Mouse (Mus musculus) cerebral cortex, adult 2 months (tissue): Measurements from ENCODE around the gene Gm20388.

ENCODE experiments used
- WGBS: fragments of 180-500 bp; shearing (Covaris S2); methylation state at CpG from one replicate; pipeline ENCODE4 v1.1.7; 2018; 5-methylcytosine and 5-hydroxymethylcytosine counted together

Gene Gm20388

DNA sequence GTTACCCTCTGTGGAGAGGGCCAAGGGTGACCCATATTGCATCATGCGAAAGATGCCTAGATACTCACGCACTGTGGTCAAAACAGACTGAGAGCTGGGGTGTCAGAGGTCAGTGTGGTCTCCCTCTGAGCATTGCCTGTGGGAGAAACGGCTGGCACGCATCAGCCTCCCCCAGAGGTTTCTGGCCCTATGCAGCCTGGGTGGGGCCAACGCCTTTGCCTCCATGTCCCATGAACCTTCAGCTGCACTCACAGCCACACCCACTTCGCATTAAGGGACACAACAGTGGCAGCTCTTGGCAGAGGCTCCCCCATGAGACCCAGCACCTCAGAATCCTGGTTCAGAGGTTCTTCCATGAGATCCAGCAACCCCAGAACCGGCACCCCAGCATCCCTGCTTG lies 1385.4 kb downstream of the Gm20388 start:
- 89% methylated on average over 7 of the region's 7 CpGs for WGBS

DNA sequence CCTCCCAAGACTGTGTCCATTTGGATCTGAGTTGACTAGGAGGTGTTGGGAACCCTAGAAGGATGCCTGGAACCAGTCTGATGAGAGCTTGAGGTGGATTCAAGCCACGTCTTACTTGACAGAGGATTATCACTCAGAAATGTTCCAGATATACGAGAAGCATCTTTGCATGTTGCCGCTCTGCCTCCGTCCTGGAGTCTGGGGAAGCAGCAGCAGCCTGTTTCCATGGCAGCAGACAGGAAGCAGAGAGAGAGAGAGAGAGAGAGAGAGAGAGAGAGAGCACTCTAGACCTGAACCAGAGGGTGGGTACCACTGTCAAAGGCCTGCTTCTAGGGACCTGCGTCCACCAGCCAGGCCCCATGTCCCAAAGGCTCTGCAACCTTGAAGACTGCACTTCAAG lies 1386.0 kb downstream of the Gm20388 start:
- WGBS: 39% methylated on average over 5 of the region's 5 CpGs

DNA sequence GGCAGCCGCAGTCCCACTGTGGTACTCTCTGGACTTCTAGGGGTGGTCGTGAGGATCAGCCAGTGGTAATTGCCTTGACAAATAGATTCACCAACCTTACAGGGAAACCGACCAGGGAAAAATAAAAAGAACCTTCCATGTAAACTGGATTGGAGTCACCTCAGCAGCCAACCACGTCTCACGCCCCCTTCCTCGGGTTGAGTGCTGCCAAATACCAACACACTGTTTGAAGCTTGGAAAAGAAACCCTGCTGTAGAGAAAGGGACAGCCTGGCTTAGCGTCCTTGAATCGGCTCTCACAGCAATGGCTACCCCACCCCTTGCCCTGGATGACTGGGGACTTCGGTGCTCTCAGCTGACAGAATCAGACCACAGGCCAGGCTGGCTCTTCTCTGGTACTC lies 1386.7 kb downstream of the Gm20388 start:
- WGBS: 47% methylated on average over 9 of the region's 9 CpGs

DNA sequence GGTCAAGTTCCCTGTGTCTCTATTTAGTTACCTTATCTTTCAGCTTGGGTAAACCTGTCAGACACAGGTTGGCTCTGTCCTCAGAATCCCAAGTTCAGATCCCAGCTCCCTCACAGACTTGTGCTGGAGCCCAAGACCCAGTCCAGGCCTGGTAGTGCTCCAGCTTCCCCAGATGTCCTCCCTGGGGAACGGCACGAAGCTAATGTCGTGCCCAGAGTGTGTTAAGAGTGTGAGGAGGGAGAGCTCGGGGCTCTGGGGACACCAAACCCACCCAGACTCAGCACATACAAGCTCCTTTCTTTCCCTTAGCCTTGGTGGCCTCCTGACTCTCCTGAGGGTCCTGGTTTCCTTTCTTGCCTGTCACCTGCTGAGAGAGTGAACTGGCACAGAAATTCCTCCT lies 1389.4 kb downstream of the Gm20388 start:
- 73% methylated on average over 4 of the region's 4 CpGs for WGBS

DNA sequence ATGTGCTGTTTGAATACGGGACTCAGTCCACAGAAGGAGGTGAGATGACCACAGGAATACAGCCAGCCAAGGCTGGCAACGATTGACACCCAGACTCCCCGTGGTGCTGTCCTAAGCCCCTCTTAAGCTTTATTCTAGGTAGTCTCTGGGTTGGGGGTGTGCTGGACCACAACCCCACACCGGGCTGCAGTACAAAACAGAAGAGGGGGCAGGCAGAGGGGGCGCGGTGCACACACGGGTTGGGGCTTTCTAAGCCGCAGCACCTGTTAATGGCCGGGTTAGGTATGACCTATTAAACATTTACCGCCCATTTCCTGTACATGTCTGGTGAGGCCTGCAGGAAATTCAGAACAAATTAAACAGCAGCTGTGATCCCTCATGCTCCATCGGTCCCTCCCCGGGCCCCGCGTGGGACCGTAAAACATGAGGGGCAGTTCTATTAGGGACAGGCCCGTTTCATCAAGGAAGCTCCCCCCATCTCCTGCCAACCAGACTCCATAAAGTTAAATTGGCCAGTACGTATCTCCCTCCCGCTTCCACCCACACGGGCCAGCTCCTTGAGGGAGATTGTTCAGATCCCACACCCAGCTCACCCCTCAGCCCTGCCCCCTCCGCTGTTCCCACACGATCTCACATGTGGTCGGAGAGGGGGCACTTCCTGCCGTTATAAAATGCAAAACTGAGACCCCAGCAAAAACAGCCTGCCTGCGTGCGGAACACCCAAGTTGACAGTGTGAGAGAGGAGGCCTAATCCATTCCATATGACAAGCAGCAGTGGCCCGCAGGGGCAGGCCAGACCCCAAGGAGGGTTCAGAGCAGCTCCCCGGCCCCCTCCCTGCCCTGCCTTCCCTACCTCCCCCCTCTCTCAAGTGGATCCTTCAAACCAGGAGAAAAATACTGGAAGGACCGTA lies 1390.1 kb downstream of the Gm20388 start:
- WGBS: 64% methylated on average over 28 of the region's 28 CpGs

DNA sequence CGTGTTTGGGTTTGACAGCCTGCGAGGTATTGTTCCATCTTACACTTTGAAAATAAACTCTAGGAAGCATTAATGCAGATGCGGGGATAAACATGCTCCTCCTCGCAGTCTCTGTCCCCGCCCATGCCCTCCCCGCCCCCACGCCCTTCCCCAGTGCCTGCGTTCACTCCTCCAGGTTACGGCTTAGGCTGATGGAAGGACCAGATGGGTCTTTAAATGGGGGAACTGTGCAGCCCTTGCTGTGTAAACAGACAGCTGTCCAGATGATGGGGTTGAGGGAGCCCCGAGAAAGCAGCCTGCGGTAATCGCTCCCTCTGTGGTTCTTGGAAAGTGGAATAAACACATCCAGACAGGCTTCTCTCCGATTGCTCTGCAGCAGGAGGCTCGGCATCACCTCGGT lies 1390.8 kb downstream of the Gm20388 start:
- WGBS: 45% methylated on average over 15 of the region's 15 CpGs

DNA sequence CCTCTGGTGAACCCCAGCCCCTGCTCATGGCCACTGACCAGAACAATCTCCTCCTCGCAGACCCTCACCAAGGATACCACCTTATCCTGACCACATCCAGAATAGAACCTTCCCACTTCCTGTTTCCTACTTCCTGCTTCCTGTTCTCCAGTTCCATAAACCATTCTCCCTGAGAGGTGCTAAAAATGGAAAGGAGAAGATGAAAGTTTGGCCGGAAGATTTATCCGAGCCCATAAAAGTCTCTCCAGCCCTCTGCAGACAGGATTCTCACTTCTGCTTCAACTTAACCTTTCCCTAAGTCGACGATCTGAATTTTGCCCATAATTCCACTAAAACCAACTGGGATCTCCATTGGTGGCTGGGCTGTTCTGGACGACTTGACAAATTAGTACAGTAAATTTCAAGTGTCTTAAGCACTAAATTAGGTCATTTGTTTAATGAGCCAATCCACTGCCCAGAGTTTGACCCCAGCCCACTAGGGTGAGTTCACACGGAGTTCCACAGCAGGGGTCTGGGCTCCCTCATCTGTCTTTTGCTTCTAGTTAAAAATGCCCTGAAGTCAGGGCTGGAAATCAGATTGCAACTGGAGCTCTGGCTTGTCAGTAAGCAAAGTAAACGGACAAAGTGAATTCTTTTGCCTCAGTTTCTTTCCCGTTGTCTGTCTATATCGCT lies 1391.5 kb downstream of the Gm20388 start:
- WGBS: 74% methylated on average over 10 of the region's 10 CpGs

DNA sequence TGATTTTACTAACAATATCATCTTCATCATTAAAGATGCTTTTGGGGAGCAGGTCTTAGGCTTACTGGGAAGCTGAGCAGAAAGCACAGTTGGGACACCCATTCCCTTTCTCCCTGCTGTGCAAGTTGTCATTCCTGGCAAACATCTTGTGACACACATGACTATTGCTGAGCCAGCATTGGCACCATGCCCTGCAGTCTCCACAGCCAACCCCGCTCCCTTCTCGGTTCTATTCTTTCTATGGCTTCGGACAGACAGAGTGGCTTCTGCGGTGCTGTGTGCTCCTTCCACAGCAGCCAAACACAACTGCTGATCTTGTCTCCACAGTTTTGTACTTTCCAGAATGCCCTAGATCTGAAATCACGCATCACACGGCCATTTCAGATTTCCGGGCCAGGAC lies 1397.1 kb downstream of the Gm20388 start:
- 31% methylated on average over 7 of the region's 7 CpGs for WGBS

DNA sequence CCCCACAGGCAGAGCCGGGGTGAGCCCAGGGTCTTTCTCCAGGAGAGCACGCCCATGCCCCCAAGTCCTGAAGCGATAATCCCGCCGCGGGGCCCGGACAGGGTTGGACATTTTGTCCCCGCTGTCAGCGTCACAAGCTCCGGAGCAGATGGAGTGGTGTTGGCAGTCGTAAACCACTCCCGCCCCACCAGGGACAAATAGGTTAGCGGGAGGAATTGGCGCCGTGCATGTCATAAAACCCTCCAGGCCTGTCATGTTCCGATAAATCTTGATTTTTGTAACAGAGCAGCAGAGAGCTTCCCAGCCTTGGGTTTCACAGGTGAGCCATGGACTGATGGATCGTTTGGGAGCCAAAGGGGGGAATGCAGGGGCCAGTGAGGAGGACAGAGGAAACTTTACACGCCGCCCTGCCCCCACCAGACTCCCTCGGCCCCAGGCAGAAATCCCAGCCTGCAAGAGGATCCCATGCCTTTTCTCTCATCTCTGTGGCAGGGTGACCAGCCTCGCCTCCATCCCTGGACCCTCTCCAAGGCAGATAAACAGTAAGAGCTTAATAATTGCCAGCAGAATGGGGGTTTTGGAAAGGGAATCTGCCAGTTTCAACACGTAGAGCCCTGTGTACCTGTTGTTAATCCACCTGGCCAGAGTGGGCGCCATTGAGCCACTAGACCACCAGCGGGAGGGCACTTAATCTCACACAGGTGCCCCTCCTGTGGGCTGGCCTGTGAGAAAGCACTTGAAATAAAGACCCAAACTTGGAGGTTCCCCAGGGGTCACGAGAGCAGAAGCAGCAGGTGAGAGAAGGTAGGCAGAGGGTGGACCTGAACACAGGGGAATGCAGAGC lies 1400.6 kb downstream of the Gm20388 start:
- WGBS: 62% methylated on average over 25 of the region's 25 CpGs

DNA sequence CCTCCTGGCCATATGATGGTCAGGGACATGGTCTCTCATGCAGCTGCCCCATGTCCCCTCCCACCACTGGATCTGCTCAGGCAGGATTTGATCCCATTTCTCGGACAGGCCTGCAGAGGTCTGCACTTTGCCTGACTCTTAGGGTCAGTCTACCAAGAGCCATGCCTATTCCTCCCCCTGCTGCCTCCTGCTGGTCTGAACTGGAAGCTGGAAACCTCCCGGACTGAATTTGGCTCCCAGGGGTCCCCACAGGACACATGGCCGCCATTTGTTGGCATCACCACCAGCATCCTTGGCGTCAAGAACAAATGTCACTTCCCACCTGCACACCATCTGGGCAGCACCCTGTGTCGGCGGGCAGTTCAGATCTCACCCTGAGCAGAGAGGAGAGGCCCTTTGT lies 1402.8 kb downstream of the Gm20388 start:
- WGBS: 51% methylated on average over 6 of the region's 6 CpGs

DNA sequence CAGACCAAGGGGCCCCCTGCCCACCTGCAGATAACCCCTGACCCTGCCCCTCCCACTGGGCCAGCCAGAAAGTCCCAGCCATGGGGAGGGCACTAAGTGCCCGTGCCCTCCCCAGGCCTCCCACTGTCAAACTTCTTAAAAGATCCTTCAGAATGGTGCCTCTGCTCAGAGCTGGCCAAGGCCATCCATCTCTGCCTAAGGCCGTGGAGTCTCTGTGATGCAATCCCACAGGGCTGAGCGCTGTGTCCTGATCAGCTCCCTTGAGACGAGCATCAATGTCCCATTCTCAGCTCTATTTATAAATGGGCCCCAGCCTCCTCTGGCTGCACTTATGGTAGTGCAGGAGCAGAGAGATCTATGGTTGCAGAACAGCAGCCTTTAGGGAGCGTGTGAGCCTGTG lies 1403.4 kb downstream of the Gm20388 start:
- 93% methylated on average over 5 of the region's 5 CpGs for WGBS

DNA sequence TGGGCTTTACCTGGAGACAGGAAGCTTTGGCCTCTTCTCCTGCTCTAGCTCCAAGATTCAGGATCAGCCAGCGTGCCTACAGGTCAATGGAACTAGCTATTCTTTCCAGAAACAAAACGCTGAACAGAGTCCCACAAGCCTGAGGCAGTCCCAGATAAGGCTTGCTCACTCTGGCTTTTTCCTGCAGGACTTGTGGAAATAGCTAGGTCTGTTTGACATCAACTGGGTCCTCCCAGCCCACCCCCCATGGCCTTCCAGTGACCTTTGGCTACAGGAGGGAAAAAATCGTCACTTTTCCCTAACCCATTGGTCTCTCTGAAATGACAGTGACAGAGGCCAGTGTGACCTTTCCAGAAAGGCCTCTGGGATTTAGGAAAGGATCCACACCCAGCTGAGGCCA lies 1404.9 kb downstream of the Gm20388 start:
- 78% methylated on average over 3 of the region's 3 CpGs for WGBS

DNA sequence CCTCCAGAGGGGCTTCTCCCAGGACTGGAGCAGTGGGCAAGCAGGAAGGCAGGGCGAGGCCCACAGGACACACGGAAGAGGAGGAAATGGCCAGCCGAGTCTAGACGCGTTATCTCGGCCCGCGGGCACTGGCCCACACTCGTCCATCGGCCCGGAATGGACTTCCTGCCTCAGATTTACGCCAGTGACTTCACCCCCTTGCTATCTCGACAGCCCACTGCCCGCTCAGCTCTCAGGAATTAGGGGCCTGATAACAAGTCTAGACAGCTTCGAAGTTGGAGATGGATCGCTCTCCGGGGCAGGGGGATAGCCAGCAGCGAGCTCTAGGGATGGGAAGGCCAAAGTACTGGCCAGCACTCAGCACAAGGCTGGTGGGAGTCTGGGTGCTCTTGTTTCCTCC lies 1405.4 kb downstream of the Gm20388 start:
- 78% methylated on average over 18 of the region's 18 CpGs for WGBS

DNA sequence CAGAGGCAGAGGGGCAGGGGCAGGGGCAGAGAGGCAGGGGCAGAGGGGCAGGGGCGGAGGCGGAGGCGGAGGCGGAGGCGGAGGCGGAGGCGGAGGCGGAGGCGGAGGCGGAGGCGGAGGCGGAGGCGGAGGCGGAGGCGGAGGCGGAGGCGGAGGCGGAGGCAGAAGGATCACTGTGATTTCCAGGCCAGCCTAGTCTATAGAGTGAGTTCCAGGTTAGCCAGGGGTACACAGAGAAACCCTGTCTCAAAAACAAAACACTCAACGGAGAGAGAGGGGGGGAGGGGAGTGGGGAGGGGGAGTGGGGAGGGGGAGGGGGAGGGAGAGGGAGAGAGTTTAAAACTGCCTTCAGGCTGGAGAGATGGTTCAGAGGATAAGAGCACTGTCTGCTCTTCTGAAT lies 1408.1 kb downstream of the Gm20388 start:
- no CpG with 5 or more reads among the region's 19 CpGs for WGBS

DNA sequence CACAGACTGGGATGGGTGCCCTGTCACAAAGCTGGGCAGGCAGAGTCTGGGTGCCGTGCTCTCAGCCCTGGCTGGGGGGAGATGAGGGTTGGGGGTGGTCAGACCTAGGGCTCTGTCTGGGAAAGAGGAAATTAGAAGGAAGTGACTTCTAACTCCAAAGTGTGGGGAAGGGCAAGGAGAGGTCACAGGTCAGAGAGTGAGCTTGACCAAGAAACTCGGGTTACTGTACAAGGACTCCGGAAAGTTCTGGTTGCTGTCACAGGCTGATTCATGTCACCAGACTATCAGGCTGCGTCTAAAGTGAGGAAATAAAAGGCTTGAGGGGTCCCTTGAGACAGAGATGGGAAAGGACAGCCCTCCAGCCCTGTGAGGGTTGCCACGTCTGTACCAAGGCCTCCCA lies 1408.8 kb downstream of the Gm20388 start:
- WGBS: 86% methylated on average over 5 of the region's 5 CpGs

DNA sequence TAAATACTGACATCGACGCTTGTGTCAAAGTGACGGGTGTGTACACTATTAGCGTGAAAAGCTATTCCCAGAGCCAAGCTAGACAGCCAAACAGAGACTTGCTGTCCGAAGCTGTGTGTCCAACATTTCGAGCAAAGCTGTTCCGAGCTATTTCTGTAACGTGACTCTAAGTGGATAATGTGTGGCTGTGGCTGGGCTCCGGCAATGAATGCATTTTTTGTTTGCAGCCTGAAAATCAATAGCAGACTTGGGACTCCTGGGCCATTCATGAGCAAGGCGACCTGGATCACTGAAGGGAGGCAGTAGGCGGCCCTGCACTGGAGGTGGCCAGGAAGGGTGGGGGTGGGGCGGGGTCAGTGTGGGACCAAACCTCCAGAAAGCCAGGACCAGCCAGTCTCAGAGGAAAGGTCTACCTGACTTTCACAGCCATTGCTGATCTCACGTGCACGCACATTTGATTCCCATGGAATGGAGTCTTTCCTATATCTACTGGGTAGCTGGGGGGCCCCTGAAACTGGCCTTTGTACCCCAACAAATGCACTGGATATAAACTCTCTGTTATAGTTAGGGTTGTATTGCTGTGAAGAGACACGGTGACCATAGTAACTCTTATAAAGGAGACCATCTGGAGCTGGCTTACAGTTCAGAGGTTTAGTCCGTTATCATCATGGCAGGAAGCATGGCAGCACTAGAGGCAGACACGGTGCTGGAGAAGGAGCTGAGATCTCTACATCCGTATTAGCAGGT lies 1415.7 kb downstream of the Gm20388 start:
- WGBS: 62% methylated on average over 18 of the region's 18 CpGs

DNA sequence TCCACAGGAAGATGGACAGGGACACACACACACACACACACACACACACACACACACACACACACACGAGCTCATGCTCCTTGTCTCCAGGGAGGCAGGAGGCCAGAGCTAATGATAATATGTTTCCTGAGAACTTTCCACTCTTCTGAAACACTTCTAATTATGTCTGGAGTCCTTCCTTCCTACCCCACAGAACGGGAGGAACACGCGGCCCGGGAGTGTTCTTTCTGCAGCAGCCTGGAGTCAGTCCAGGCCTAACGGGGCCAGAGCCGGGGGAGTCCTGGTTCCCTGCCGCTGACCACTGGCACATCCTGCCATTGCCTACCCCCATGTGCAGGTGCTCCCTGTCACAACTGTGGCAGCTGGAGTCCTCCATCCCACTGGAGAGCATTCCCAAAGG lies 1421.8 kb downstream of the Gm20388 start:
- 34% methylated on average over 8 of the region's 8 CpGs for WGBS

DNA sequence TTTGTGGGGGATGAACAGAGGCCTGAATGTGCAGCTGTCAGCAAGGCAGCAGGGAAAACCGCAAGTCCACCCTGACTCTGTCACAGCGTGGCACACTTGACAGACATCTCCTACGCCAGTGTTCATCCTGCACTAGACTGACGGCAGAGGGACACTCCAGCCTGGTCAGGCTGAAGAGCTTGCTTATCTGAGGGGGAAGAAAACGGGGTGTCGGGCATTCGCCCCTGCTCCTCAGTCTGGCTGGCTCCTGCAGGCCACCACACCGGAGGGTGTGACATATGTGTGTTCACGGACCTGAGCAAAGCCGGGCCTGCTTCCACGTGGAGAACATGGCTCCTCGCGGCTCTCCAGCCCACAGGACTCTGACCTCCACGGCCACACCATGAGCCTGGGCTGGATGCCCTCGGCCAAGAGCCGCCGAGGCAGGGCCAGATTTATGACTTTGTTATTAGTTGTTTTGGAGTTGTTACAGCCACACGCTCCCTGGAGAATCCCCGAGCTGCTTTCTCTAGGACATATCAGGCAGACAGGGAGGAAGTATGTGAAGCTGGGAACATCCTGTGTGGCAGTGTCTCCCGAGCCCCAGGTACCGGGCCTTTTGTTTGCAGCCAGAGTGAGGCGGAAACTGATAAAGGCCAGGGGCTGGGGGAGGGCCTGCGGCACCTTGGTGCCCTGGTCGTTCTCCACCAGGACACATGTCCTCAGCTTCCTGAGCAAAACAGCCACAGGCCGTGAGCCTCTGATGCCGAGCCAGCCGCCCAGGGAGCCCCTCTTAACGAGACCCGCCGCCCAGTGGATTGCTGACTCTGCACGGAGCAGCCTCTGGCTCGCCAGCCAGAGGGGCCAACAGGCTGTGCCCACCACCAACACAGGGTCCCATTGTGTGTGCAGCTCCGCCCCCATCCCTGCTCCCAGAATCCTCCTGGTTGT lies 1424.1 kb downstream of the Gm20388 start:
- WGBS: 68% methylated on average over 33 of the region's 33 CpGs

DNA sequence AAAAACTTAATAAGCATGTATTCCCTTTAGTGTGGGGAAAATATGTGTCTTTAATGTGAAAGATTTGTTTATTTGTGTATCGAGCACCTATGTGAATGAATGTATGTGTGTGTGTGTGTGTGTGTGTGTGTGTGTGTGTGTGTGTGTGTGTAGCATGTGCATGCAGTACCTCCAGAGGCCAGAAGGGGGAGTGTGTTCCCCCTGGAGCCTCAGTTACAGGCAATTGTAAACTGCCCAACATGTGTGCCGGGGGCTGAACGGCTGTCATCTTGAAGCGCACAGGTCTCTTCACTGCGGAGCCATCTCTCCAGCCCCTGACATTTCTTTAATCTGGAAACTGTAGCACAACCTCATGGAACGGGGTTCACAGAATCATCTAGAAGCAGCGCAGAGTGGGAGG lies 1425.0 kb downstream of the Gm20388 start:
- WGBS: 90% methylated on average over 7 of the region's 7 CpGs

DNA sequence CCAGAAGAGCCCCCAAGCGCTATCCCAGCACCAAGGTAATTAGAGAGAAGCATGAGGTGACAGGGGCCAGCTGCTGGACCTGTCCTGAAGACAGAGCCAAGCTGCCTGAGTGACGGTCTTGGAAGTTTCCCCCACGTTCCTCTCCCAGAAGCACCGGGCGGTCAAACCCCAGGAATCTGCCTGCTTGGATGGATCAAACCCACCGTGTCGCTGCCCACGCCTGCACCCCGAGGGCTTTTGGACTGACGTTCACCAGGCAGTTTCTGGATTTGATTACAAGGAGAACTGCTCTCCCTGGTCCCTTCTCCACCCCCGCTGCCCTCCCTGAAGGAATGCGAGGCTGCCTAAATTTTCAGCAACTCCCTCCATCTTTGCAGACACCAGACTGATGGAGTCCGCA lies 1432.3 kb downstream of the Gm20388 start:
- 77% methylated on average over 13 of the region's 13 CpGs for WGBS

DNA sequence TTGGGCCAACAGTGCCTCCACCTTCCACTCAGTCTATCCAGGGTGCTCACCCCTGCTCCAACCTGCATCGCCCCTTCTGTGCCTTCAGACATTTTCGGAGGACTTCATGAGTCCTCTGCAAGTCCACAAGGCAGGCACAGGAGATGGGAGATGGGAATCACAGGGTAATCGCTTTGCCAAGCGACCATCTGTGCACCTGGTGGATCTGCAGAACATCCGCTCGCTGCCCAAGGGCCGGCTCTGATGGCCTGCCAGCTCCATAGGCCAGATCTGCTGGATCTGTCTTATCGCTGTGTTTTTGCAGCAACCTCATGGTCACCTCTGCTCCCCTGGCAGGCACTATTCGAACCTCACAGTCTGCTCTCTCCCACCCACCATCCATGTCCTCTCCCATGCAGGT lies 1433.8 kb downstream of the Gm20388 start:
- WGBS: 94% methylated on average over 9 of the region's 9 CpGs
